Mouse (Mus musculus) hematopoietic stem cell, adult 5-6 weeks (primary cell): Measurements from ENCODE around the gene Chordc1. TPM values are rescaled to one million over a fixed set of nuclear protein-coding genes. Genes with fewer than 3 reads are reported as not detected.
A peak's percentile ranks its signal among the peaks of the same experiment; 100 is the strongest.
"Not testable (repeated sequence)": the region's sequence is repeated elsewhere in the genome, so short reads cannot be mapped to it uniquely, and the experiment has no call there.

Source experiments
- ATAC-seq, 2 experiments: fragments of 125-278 bp in 1 of 2; replicated peaks in 1 of 2; 2 replicates each; pipeline ENCODE4 v1.8.0; 2016 to 2017; ENCODE audit warnings: inconsistent platforms in 2 of 2, mild to moderate bottlenecking in 2 of 2, moderate number of reproducible peaks in 2 of 2, low read depth in 1 of 2, moderate TSS enrichment in 1 of 2; ENCODE audit not compliant: low FRiP score in 2 of 2, poor library complexity in 2 of 2, severe bottlenecking in 2 of 2, insufficient read depth in 1 of 2, low TSS enrichment in 1 of 2
- total RNA-seq: library from RNA; stranded (forward); fragments of 172-1452, 232-1000 nt; gene quantifications from 2 replicates; pipeline ENCODE4 v1.2.3, GENCODE M21; 2017

Gene Chordc1
- 137 and 175 TPM in 2 replicates for total RNA-seq

DNA sequence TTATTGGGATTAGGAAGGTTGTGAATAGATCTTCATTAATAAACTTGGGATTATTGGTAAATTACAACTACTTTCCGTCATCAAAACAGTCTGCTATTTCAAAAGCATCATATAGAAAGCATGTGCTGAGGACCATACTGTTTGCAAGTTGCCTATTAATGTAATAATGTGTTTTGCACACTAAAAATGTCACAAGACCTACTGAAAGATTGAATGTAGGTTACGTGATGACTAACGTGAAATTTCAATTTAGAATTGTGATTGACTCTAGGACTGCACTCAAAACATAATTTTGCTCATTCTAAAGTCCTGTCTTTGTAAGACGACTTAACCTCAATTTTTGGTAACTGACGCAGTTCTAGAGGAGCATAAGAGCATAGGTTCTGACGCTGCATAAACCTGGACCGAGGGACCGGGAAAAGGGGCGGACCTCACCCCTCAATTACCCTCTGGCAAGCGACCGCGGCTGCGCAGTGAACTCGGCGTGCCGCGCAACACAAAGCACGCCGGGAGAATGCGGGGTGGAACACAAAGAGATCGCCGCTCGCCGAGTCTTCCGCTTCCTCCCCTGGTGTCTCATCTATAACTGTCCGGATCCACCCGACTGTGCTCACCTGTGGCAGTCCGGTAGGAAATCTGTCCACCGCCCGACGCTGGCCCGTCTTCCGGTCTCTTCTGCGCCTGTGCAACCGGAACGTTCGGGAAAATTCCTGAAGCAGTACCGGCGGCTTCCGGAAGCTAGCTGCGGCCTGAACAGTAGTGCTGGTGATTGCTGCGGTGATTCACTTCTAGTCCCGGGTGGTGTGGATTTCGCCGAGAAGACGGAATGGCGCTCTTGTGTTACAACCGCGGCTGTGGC, at the start of gene Chordc1:
Chordc1 (plus strand) TSS at position 555 of the 859 bp plus-strand sequence.
- ATAC-seq = peak; percentile 94 to 98

GRCm38 (mm10) chr9:18275901-18276300, 16.0 kb upstream of the Chordc1 start:
- no peak for ATAC-seq

GRCm38 (mm10) chr9:18276844-18277243, 15.1 kb upstream of the Chordc1 start:
- ATAC-seq = no peak

GRCm38 (mm10) chr9:18277497-18277896, 14.4 kb upstream of the Chordc1 start:
- peak; percentile 42 to 58; a peak in 1 of 4 replicates for ATAC-seq

- not testable (repeated sequence) for ATAC-seq
Measured at GRCm38 (mm10) chr9:18278693-18279092, 13.2 kb upstream of the Chordc1 start.

DNA sequence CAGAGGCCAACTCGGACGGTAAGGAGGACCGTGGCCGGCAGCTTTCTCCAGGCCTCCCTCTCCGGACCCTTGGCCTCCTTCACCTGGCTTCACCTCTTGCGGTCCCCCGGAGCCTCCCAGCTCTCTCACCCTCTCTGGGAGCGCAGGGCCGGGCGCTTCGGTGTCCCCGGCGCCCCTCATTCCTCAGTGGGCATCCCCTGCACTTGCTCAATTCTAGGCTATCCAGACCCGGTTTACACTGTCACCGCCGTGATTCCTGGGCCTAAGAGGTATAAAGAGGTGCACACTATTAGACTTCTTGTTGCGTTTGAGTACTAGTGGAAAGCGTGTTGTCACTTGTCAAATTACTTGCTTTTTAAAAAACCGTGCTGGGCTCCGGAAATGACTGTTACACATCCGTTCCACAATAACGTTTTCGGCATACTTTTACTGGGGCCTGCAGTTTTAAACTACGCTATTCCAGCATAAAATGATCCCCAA, 558 bp downstream of the Chordc1 start:
- ATAC-seq = peak; percentile 13 to 22; a peak in 3 of 4 replicates

DNA sequence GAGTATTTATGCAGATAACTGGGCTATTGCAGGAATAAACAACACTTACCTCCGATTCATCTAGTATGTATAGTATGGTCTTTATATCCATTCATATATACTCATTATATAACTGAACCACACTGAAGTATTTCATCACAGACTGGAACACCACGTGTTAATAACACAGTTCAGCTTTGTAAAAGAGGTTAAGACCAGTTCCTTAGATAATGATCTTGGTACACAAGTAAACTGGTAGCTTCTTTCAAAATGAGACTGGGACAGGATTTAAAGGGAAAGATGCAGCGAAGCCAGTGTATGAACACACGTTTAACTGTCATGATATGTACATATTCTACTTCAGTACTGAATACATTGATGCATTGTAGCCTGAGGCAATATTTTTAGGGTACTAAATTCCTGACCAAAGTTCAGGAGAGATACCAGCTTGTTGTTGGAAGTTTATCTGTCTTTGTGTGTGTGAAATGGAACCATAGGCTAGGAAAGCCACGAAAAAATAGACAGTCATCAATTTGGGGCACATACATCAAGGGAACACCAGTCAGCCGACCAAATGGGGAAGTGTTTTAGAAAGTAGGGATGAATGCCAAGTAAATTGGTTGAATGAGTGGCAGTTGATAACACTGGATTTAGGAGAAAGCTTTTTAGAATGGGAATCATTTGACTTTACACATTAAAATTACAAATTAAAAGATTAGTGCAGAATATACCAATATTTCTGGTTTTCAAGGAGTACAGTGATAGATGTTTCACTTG, 1.3 kb downstream of the Chordc1 start:
- 0 out of 4 replicates have a peak, but pooled peaks of 1 of the 2 experiments have one; percentile 25 for ATAC-seq

DNA sequence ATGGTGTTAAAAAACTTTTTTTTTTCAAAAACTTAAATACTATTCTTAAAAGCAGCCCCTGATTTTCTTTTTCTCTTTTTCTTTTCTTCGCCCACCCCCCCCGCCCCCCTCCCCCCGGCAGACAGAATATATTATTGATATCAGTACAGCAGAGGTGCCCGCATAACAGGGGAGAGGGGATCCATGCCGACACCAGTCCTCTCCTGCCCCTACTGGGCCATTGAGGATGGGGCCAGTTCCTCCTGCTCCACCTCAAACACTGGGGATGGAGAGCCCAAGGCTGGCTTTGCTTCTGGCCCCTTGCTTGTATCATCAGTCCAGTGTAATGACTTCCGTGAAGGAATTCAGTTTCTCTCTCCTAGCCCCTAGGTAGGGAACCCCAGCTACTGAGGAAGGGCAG, 6.4 kb downstream of the Chordc1 start:
- ATAC-seq = no peak

DNA sequence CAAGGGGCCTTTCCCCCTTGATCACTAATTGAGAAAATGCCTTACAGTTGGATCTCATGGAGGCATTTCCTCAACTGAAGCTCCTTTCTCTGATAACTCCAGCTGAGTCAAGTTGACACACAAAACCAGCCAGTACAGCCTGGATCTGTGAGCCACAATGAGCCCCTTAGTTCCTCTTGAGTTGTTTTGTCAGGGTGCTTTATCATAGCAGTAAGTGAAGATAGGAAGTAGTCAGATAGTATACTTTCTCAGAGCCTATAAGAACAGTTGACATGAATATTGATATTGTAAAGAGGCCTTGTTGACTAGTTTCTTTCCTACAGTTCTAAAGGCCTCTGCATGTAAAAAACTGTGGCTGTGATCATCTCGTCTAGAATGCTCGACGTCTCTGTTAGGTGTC, 28.1 kb downstream of the Chordc1 start:
- ATAC-seq = no peak

Other genes with a start within 250 kb of the Chordc1 start
- not detected in 2 replicates for gene Naalad2, start 110.9 kb downstream of the Chordc1 start, total RNA-seq
- not detected in 2 replicates for gene Ubtfl1, start 112.3 kb downstream of the Chordc1 start, total RNA-seq
- gene Mbd3l2, start 138.5 kb downstream of the Chordc1 start, total RNA-seq = 0.45 TPM in 1 of 2 replicates, not detected in the other
- gene Zfp558, start 186.1 kb downstream of the Chordc1 start, total RNA-seq = 2.1 and 4.8 TPM in 2 replicates
- not detected in 2 replicates for gene Mbd3l1, start 186.2 kb downstream of the Chordc1 start, total RNA-seq